Mouse (Mus musculus): ENCODE measurements around the gene Mfsd12. TPM values are rescaled to one million over a fixed set of nuclear protein-coding genes. Genes with fewer than 3 reads are reported as not detected.

Mfsd12 gene
- total and polyA plus RNA-seq, 3 experiments: 5.2 to 9.5 (median 7.4) TPM

DNA sequence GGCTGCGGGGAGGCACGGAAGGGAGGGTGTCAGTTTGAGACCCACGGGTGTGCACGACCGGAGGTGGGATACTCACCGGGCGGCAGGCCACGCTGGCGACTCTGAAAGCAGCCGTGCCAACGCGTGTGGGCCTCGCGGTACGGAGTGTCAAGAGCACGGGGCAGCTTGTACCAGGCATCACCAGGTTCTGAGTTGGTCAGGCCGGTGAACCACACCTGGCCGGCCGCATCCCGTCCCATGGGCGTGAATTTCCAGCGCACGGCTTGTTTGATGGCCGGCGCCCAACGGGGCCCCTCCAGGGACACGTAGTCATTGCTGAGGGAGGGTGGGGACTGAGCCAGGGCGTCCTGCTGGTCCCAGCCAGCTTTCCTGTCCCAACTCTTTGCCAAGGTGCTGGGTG is 7.4 kb downstream of the Mfsd12 start:
- H3K4me1 ChIP-seq (ENCODE audit: control insufficient read depth in 1 of 2, insufficient read depth in 2 of 2): peaks cover 37 to 71% of the 10 kb centered on the region in 2 experiments
- H3K79me2 ChIP-seq (replicated peaks; ENCODE audit: control insufficient read depth, extremely low read depth, insufficient read depth, poor library complexity, severe bottlenecking): no peaks in the 10 kb centered on the region
- no peaks in the 10 kb centered on the region for H3K27me3 ChIP-seq (replicated peaks)
- no peak overlapping the region for H3K27ac ChIP-seq (ENCODE audit: insufficient read depth, low read depth)
- no peak for DNase-seq (ENCODE audit: extremely low read depth)
- H3K9me3 ChIP-seq (replicated peaks; ENCODE audit: low read length): no peaks in the 10 kb centered on the region
- in situ Hi-C loops (cut with MboI; ENCODE audit: low pct_ligation_motif_present, low pct_unique_long_range_greater_than_20kb, low sequenced_read_pairs): no loop called here
- no peak overlapping the region for H3K4me3 ChIP-seq (replicated peaks in 1 of 3; ENCODE audit: low read depth in 2 of 3, low read length in 2 of 3, poor library complexity in 1 of 3)
- TF ChIP-seq HCFC1 (IDR thresholded peaks at IDR 0.05; ENCODE audit: low read depth, low read length): no peak
- no peak for TF ChIP-seq RAD21 (IDR thresholded peaks at IDR 0.05; ENCODE audit: low read depth, low read length)
- TF ChIP-seq KAT2A (IDR thresholded peaks at IDR 0.05; ENCODE audit: insufficient replicate concordance, low read length): no peak
- TF ChIP-seq PAX5 (IDR thresholded peaks at IDR 0.05; ENCODE audit: low read length): no peak
- no peak for TF ChIP-seq MEF2A (IDR thresholded peaks at IDR 0.05; ENCODE audit: borderline replicate concordance, low read depth, low read length)
- no peak; the same call in 1 of the 2 replicates for TF ChIP-seq ZMIZ1 (IDR thresholded peaks at IDR 0.05; ENCODE audit: low read depth, low read length)
- 0 out of 2 replicates have a peak, but pooled peaks have one; percentile 9 for TF ChIP-seq POLR2A (IDR thresholded peaks at IDR 0.05; ENCODE audit: low read depth, low read length)
- no peak for TF ChIP-seq ETS1 (conservative IDR thresholded peaks at IDR 0.05; ENCODE audit: low read depth, low read length)
- dilution Hi-C loops (cut with MboI; ENCODE audit: extremely low pct_ligation_motif_present, extremely low pct_unique_long_range_greater_than_20kb, low sequenced_read_pairs): no loop called here
- H3K4me2 ChIP-seq (ENCODE audit: insufficient read depth, low read depth, poor library complexity, severe bottlenecking): no peak overlapping the region
- H3K9ac ChIP-seq (ENCODE audit: insufficient read depth, low read depth): no peak overlapping the region
- peaks cover 82 to 98% of the 10 kb centered on the region in 2 experiments for H3K36me3 ChIP-seq (replicated peaks in 1 of 2; ENCODE audit: control insufficient read depth in 1 of 2, insufficient read depth in 1 of 2, low read length in 1 of 2)

DNA sequence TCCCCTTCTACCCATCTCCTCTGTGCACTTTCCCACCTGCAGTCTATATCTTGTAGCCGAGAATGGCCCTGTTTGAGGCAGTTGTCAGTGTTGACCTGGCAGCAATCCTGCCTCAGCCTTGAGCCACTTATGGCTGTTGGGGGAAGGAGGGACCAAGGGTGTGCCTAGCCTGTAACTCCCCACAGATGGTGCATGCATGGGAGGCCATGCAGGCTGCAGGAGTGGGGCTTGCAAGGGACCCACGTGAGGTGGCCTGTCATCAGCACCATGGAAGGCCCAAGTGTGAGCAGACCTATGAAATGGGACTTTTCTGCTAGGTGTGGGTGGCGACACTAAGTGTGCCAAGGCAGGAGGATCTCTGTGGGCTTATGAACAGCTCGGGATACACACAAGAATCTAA is 7.8 kb downstream of the Mfsd12 start:
- Histone ChIP-seq H3K79me2 (replicated peaks; ENCODE audit: control insufficient read depth, extremely low read depth, insufficient read depth, poor library complexity, severe bottlenecking) (no peaks in the 10 kb centered on the region), H3K27me3 (replicated peaks) (no peaks in the 10 kb centered on the region), H3K4me3 (replicated peaks in 1 of 3; ENCODE audit: low read depth in 2 of 3, low read length in 2 of 3, poor library complexity in 1 of 3) (no peak overlapping the region), H3K27ac (ENCODE audit: insufficient read depth, low read depth) (no peak overlapping the region), H3K4me1 (ENCODE audit: control insufficient read depth in 1 of 2, insufficient read depth in 2 of 2) (peaks cover 34 to 67% of the 10 kb centered on the region in 2 experiments), H3K36me3 (replicated peaks in 1 of 2; ENCODE audit: control insufficient read depth in 1 of 2, insufficient read depth in 1 of 2, low read length in 1 of 2) (peaks cover 83 to 98% of the 10 kb centered on the region in 2 experiments), H3K9me3 (replicated peaks; ENCODE audit: low read length) (no peaks in the 10 kb centered on the region), H3K9ac (ENCODE audit: insufficient read depth, low read depth) (no peak overlapping the region), H3K4me2 (ENCODE audit: insufficient read depth, low read depth, poor library complexity, severe bottlenecking) (no peak overlapping the region)
- DNase-seq (ENCODE audit: extremely low read depth): no peak
- no peak for TF ChIP-seq MEF2A (IDR thresholded peaks at IDR 0.05; ENCODE audit: borderline replicate concordance, low read depth, low read length)
- peak; percentile 22; the same call in 1 of the 2 replicates for TF ChIP-seq POLR2AphosphoS2 (IDR thresholded peaks at IDR 0.05; ENCODE audit: low read depth, low read length)
- TF ChIP-seq ZMIZ1 (IDR thresholded peaks at IDR 0.05; ENCODE audit: low read depth, low read length): no peak; the same call in 1 of the 2 replicates
- no peak for TF ChIP-seq ETS1 (conservative IDR thresholded peaks at IDR 0.05; ENCODE audit: low read depth, low read length)
- TF ChIP-seq ELF1 (IDR thresholded peaks at IDR 0.05; ENCODE audit: low read depth, low read length): no peak
- in situ Hi-C loops (cut with MboI; ENCODE audit: low pct_ligation_motif_present, low pct_unique_long_range_greater_than_20kb, low sequenced_read_pairs): no loop called here
- dilution Hi-C loops (cut with MboI; ENCODE audit: extremely low pct_ligation_motif_present, extremely low pct_unique_long_range_greater_than_20kb, low sequenced_read_pairs): no loop called here

DNA sequence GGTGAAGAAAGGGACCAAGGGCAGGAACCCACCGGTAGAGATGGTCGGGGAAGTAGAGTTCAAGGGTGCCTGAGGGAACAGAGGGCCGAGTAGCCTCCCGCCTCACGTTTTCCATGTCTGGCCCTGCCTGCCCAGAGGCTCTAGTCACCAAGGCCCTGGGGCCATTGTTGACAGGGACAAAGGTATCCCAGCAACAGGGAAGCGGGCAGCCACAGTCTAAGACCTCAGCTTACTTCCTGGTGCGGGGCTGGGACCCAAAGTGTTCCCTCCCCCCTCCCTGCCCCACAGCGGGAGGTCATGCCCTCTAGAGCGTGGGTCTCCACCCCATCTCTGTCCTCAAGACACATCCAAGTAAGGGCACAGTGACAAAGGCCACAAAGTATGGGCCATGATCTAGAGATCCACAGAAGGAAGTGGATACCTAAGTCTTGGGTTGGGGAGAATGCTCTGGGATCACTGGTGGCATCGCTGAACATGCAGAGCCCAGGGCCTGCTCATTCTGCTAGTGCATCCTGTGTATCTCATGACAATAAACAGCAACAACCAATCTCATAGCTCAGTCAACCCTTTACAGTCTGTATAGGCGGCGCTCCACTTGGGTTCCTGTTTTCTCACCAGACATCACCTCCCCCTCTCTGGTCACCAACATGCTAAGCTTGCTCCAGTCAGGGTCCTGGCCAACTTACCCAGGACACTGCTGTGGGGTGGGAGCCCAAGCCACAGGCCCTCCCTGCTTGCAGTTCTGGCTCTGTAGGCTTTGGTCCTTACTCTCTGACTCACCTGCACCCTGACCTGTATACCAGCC is 8.6 kb downstream of the Mfsd12 start, which contains the start of gene 4930404N11Rik:
TSS of gene 4930404N11Rik (minus strand) at position 145 of the 805 bp plus-strand sequence.
- H3K4me2 ChIP-seq (ENCODE audit: insufficient read depth, low read depth, poor library complexity, severe bottlenecking): no peak within 1 kb of the TSS
- peaks cover 34 to 61% of the 10 kb centered on the region in 2 experiments for H3K4me1 ChIP-seq (ENCODE audit: control insufficient read depth in 1 of 2, insufficient read depth in 2 of 2)
- no peaks in the 10 kb centered on the region for H3K9me3 ChIP-seq (replicated peaks; ENCODE audit: low read length)
- H3K36me3 ChIP-seq (replicated peaks in 1 of 2; ENCODE audit: control insufficient read depth in 1 of 2, insufficient read depth in 1 of 2, low read length in 1 of 2): peaks cover 90 to 100% of the 10 kb centered on the region in 2 experiments
- no peak within 1 kb of the TSS for H3K27ac ChIP-seq (ENCODE audit: insufficient read depth, low read depth)
- dilution Hi-C loops (cut with MboI; ENCODE audit: extremely low pct_ligation_motif_present, extremely low pct_unique_long_range_greater_than_20kb, low sequenced_read_pairs) (no loop called here), in situ Hi-C loops (cut with MboI; ENCODE audit: low pct_ligation_motif_present, low pct_unique_long_range_greater_than_20kb, low sequenced_read_pairs) (no loop called here)
- TF ChIP-seq ZMIZ1 (IDR thresholded peaks at IDR 0.05; ENCODE audit: low read depth, low read length): peak; percentile 25
- peak; percentile 11; the same call in 1 of the 2 replicates for TF ChIP-seq POLR2AphosphoS2 (IDR thresholded peaks at IDR 0.05; ENCODE audit: low read depth, low read length)
- TF ChIP-seq JUND (conservative IDR thresholded peaks at IDR 0.05; ENCODE audit: low read depth, low read length): no peak
- DNase-seq (ENCODE audit: extremely low read depth): no peak
- H3K9ac ChIP-seq (ENCODE audit: insufficient read depth, low read depth): no peak within 1 kb of the TSS
- H3K27me3 ChIP-seq (replicated peaks): no peaks in the 10 kb centered on the region
- no peak within 1 kb of the TSS for H3K4me3 ChIP-seq (replicated peaks in 1 of 3; ENCODE audit: low read depth in 2 of 3, low read length in 2 of 3, poor library complexity in 1 of 3)
- H3K79me2 ChIP-seq (replicated peaks; ENCODE audit: control insufficient read depth, extremely low read depth, insufficient read depth, poor library complexity, severe bottlenecking): no peaks in the 10 kb centered on the region
